Mouse (Mus musculus): Measurements from ENCODE around the gene Uevld. TPM values are rescaled to one million over a fixed set of nuclear protein-coding genes. Genes with fewer than 3 reads are reported as not detected.

Uevld gene
- 9.4 and 10.2 TPM in 2 replicates for polyA plus RNA-seq (2012; rRNA removed)
- 10.0 and 12.5 TPM in 2 replicates for polyA plus RNA-seq (2014; fragmentation: Nextera tagmentation; extraction: Ambion mirVana)

GRCm38 (mm10) chr7:46957831-46958691, at the start of gene Uevld:
Uevld (minus strand) TSS chr7:46958527.
- 3% methylated on average over 51 of the region's 51 CpGs for WGBS
- TF ChIP-seq POLR2A (IDR thresholded peaks at IDR 0.05; ENCODE audit: borderline replicate concordance, extremely low read depth, insufficient read depth, insufficient read length) = 0 out of 2 replicates have a peak, but pooled peaks have one; percentile 21
- H3K27me3 ChIP-seq (ENCODE audit: control insufficient read depth, insufficient read depth, low read length) = no peaks in the 10 kb centered on the region
- peak within 1 kb of the TSS; percentile 84 for H3K9ac ChIP-seq (ENCODE audit: low read depth, low read length, severe bottlenecking)
- DNase-seq (ENCODE audit: low spot score) = peak; percentile 90
- peaks cover 18% of the 10 kb centered on the region for H3K36me3 ChIP-seq (ENCODE audit: control insufficient read depth, insufficient read depth, low read length)
- H3K4me3 ChIP-seq (replicated peaks; ENCODE audit: low read length) = peak within 1 kb of the TSS; percentile 75
- H3K27ac ChIP-seq (replicated peaks; ENCODE audit: low read depth, low read length) = no peak within 1 kb of the TSS
- H3K9me3 ChIP-seq (ENCODE audit: control insufficient read depth, low read length) = no peaks in the 10 kb centered on the region
- ATAC-seq (ENCODE audit: low FRiP score, low read depth) = peak; percentile 88
- peaks cover 11% of the 10 kb centered on the region for H3K4me1 ChIP-seq (ENCODE audit: control insufficient read depth, insufficient read depth, low read length)
- peak within 1 kb of the TSS; percentile 83 for H3K4me2 ChIP-seq (replicated peaks; ENCODE audit: low read depth, low read length, severe bottlenecking)

- Histone ChIP-seq H3K4me3 (replicated peaks; ENCODE audit: low read length) (peak overlapping the region; percentile 71), H3K27ac (replicated peaks; ENCODE audit: low read depth, low read length) (peak overlapping the region; percentile 86), H3K9me3 (ENCODE audit: control insufficient read depth, low read length) (no peaks in the 10 kb centered on the region), H3K36me3 (ENCODE audit: control insufficient read depth, insufficient read depth, low read length) (no peaks in the 10 kb centered on the region; the same call in 1 of the 2 replicates), H3K4me1 (ENCODE audit: control insufficient read depth, insufficient read depth, low read length) (peaks cover 25% of the 10 kb centered on the region), H3K4me2 (replicated peaks; ENCODE audit: low read depth, low read length, severe bottlenecking) (peak overlapping the region; percentile 85), H3K27me3 (ENCODE audit: control insufficient read depth, insufficient read depth, low read length) (no peaks in the 10 kb centered on the region), H3K9ac (ENCODE audit: low read depth, low read length, severe bottlenecking) (peak overlapping the region; percentile 77)
- peak; percentile 72 for ATAC-seq (ENCODE audit: low FRiP score, low read depth)
- DNase-seq (ENCODE audit: low spot score) = peak; percentile 76
- TF ChIP-seq POLR2A (IDR thresholded peaks at IDR 0.05; ENCODE audit: borderline replicate concordance, extremely low read depth, insufficient read depth, insufficient read length) = no peak
- WGBS = under 1% methylated on average over 25 of the region's 25 CpGs
Measured at GRCm38 (mm10) chr7:47007818-47008167, 49.5 kb upstream of the Uevld start.

- H3K4me3 ChIP-seq (replicated peaks; ENCODE audit: low read length) = peak overlapping the region; percentile 71
- H3K9me3 ChIP-seq (ENCODE audit: control insufficient read depth, low read length) = no peaks in the 10 kb centered on the region
- ATAC-seq (ENCODE audit: low FRiP score, low read depth) (no peak), DNase-seq (ENCODE audit: low spot score) (no peak)
- H3K4me1 ChIP-seq (ENCODE audit: control insufficient read depth, insufficient read depth, low read length) = peaks cover 31% of the 10 kb centered on the region
- TF ChIP-seq POLR2A (IDR thresholded peaks at IDR 0.05; ENCODE audit: borderline replicate concordance, extremely low read depth, insufficient read depth, insufficient read length) = no peak
- H3K4me2 ChIP-seq (replicated peaks; ENCODE audit: low read depth, low read length, severe bottlenecking) = peak overlapping the region; percentile 85
- peak overlapping the region; percentile 86 for H3K27ac ChIP-seq (replicated peaks; ENCODE audit: low read depth, low read length)
- H3K36me3 ChIP-seq (ENCODE audit: control insufficient read depth, insufficient read depth, low read length) = no peaks in the 10 kb centered on the region; the same call in 1 of the 2 replicates
- H3K27me3 ChIP-seq (ENCODE audit: control insufficient read depth, insufficient read depth, low read length) = no peaks in the 10 kb centered on the region
- whole genome bisulfite sequencing = 18% methylated on average over 21 of the region's 21 CpGs
- peak overlapping the region; percentile 77 for H3K9ac ChIP-seq (ENCODE audit: low read depth, low read length, severe bottlenecking)
Measured at GRCm38 (mm10) chr7:47007109-47007780, 48.9 kb upstream of the Uevld start.

- no peak overlapping the region for H3K4me3 ChIP-seq (replicated peaks; ENCODE audit: low read length)
- H3K4me1 ChIP-seq (ENCODE audit: control insufficient read depth, insufficient read depth, low read length) = peaks cover 28% of the 10 kb centered on the region
- H3K36me3 ChIP-seq (ENCODE audit: control insufficient read depth, insufficient read depth, low read length) = peaks cover 9% of the 10 kb centered on the region
- no peak overlapping the region for H3K9ac ChIP-seq (ENCODE audit: low read depth, low read length, severe bottlenecking)
- H3K27ac ChIP-seq (replicated peaks; ENCODE audit: low read depth, low read length) = no peak overlapping the region
- DNase-seq (ENCODE audit: low spot score) (no peak), ATAC-seq (ENCODE audit: low FRiP score, low read depth) (no peak)
- H3K27me3 ChIP-seq (ENCODE audit: control insufficient read depth, insufficient read depth, low read length) = no peaks in the 10 kb centered on the region
- no peaks in the 10 kb centered on the region for H3K9me3 ChIP-seq (ENCODE audit: control insufficient read depth, low read length)
- TF ChIP-seq POLR2A (IDR thresholded peaks at IDR 0.05; ENCODE audit: borderline replicate concordance, extremely low read depth, insufficient read depth, insufficient read length) = no peak
- WGBS = 36% methylated on average over 3 of the region's 3 CpGs
- no peak overlapping the region for H3K4me2 ChIP-seq (replicated peaks; ENCODE audit: low read depth, low read length, severe bottlenecking)
Measured at GRCm38 (mm10) chr7:47003411-47004115, 45.2 kb upstream of the Uevld start.

- peaks cover 26% of the 10 kb centered on the region for H3K36me3 ChIP-seq (ENCODE audit: control insufficient read depth, insufficient read depth, low read length)
- H3K4me2 ChIP-seq (replicated peaks; ENCODE audit: low read depth, low read length, severe bottlenecking) = no peak overlapping the region
- H3K27ac ChIP-seq (replicated peaks; ENCODE audit: low read depth, low read length) = 0 out of 2 replicates have a peak overlapping the region, but pooled peaks have one; percentile 9
- H3K4me1 ChIP-seq (ENCODE audit: control insufficient read depth, insufficient read depth, low read length) = peaks cover 24% of the 10 kb centered on the region
- no peak overlapping the region for H3K9ac ChIP-seq (ENCODE audit: low read depth, low read length, severe bottlenecking)
- TF ChIP-seq POLR2A (IDR thresholded peaks at IDR 0.05; ENCODE audit: borderline replicate concordance, extremely low read depth, insufficient read depth, insufficient read length) = no peak
- ATAC-seq (ENCODE audit: low FRiP score, low read depth) (no peak), DNase-seq (ENCODE audit: low spot score) (no peak)
- WGBS = 74% methylated on average over 4 of the region's 4 CpGs
- no peak overlapping the region for H3K4me3 ChIP-seq (replicated peaks; ENCODE audit: low read length)
- no peaks in the 10 kb centered on the region for H3K9me3 ChIP-seq (ENCODE audit: control insufficient read depth, low read length)
- H3K27me3 ChIP-seq (ENCODE audit: control insufficient read depth, insufficient read depth, low read length) = no peaks in the 10 kb centered on the region
Measured at GRCm38 (mm10) chr7:47001900-47002275, 43.6 kb upstream of the Uevld start.
